Mouse (Mus musculus) heart, adult 2 months (tissue): ENCODE measurements around the gene Capn9.

Source experiments
- CTCF ChIP-seq: fragments of 200-600 bp; IDR thresholded peaks from 2 replicates; pipeline ENCODE4 v1.8.1; 2022; ENCODE audit warnings: antibody characterized with exemption, mild to moderate bottlenecking, moderate library complexity
- POLR2A ChIP-seq: fragments of 200-500 bp; IDR thresholded peaks from 2 replicates; pipeline ENCODE4 v1.6.1; 2011; ENCODE audit warnings: mild to moderate bottlenecking, low read depth, low read length, control low read depth; ENCODE audit not compliant: insufficient read depth

DNA sequence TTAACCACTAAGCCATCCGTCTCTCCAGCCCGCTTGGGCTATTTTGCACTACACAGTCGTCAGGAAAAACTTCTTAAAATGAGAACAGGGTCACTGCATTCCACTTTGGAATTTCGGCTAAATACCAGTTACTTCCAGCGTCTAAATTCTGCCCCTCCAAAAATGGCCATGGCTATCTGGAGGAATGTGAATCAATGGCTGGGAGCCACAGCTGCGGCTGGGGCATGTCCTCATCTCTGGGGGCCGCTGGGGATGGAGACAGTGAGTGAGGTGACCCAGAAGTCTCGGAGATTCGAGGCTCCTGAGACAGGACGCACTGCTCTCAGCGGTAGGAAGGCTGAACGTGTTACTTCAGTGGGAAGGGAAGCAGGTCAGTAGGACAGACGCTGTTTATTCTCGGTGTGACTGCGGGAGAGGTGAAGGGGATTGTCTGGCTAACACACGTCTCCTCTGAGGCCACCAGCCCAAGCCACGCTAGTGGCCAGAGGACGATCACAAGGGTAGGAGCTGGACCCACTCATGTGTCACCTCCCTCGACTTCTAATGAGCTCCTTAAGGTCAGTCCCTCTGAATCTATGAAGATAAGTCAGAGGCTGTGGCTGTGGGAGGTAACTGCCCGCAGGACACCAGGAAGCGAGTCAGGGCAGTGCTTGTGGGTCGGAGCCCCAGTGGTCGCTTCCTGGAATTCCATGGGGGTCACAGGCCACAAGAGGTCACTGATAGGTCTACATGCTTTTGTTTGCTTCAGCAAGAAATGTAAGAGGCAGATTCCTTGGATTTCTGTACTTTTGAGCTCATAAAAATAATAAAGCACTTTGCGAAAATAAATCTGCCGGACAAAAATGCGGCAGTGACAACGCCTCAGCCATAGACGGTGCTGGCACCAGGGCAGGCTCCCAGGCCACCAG is 77.9 kb downstream of the Capn9 start:
- no peak for TF ChIP-seq POLR2A
- TF ChIP-seq CTCF, result no peak
